Mouse (Mus musculus): Measurements from ENCODE around the gene Aspscr1.
"Not testable (repeated sequence)": the region's sequence is repeated elsewhere in the genome, so short reads cannot be mapped to it uniquely, and the experiment has no call there.

Aspscr1 gene

GRCm38 (mm10) chr11:120713580-120714518 lies 41.1 kb downstream of the Aspscr1 start, which contains the start of the genes Cenpx and Lrrc45:
Gene Cenpx (minus strand): TSS chr11:120713738.
Gene Lrrc45 (plus strand): TSS chr11:120713925.
- peak; percentile 96 for DNase-seq

GRCm38 (mm10) chr11:120714546-120714945 lies 41.8 kb downstream of the Aspscr1 start:
- no peak for DNase-seq

GRCm38 (mm10) chr11:120715131-120715530 lies 42.4 kb downstream of the Aspscr1 start:
- no peak for DNase-seq

GRCm38 (mm10) chr11:120719242-120719641 lies 46.5 kb downstream of the Aspscr1 start:
- DNase-seq = peak in 1 of 2 experiments; percentile 23

- peak in 1 of 2 experiments; percentile 37 for DNase-seq
Observed at GRCm38 (mm10) chr11:120719841-120720376, 47.1 kb downstream of the Aspscr1 start.

- peak; percentile 93 to 96 for DNase-seq
Observed at GRCm38 (mm10) chr11:120720450-120720849, 47.7 kb downstream of the Aspscr1 start.

- peak; percentile 83 to 92 for DNase-seq
Observed at GRCm38 (mm10) chr11:120721124-120722066, 48.6 kb downstream of the Aspscr1 start, which contains the start of gene Rac3. Gene Rac3 (plus strand): TSS chr11:120721470.

- DNase-seq = no peak
Observed at GRCm38 (mm10) chr11:120722067-120722630, 49.4 kb downstream of the Aspscr1 start.

- DNase-seq = no peak
Observed at GRCm38 (mm10) chr11:120722761-120723382, 50.1 kb downstream of the Aspscr1 start.

- DNase-seq = no peak
Observed at GRCm38 (mm10) chr11:120723509-120723908, 50.7 kb downstream of the Aspscr1 start.

- DNase-seq = no peak
Observed at GRCm38 (mm10) chr11:120726243-120727168, 53.7 kb downstream of the Aspscr1 start.

GRCm38 (mm10) chr11:120727169-120727527 lies 54.4 kb downstream of the Aspscr1 start, which contains the start of gene Dcxr:
Gene Dcxr (minus strand): TSS chr11:120727281.
- DNase-seq = peak; percentile 78 to 86

- no peak for DNase-seq
Observed at GRCm38 (mm10) chr11:120727564-120727963, 54.8 kb downstream of the Aspscr1 start.

- DNase-seq = no peak
Observed at GRCm38 (mm10) chr11:120728530-120729240, 55.9 kb downstream of the Aspscr1 start.

GRCm38 (mm10) chr11:120729432-120730050 lies 56.8 kb downstream of the Aspscr1 start:
- DNase-seq = not testable (repeated sequence)

- DNase-seq = no peak
Observed at GRCm38 (mm10) chr11:120730331-120730870, 57.6 kb downstream of the Aspscr1 start.

GRCm38 (mm10) chr11:120731395-120731794 lies 58.6 kb downstream of the Aspscr1 start:
- DNase-seq = no peak

- no peak for DNase-seq
Observed at GRCm38 (mm10) chr11:120731858-120732680, 59.3 kb downstream of the Aspscr1 start, which contains the start of gene Cbr2. Gene Cbr2 (minus strand): TSS chr11:120732114.
